Mouse (Mus musculus) G1E (cell line): ENCODE measurements around the gene Vmn2r51. TPM values are rescaled to one million over a fixed set of nuclear protein-coding genes. Genes with fewer than 3 reads are reported as not detected.
"Not testable (repeated sequence)": the region's sequence is repeated elsewhere in the genome, so short reads cannot be mapped to it uniquely, and the experiment has no call there.

Experiments used
- ATAC-seq: 2 replicates; pipeline ENCODE4 v1.8.0; 2016; ENCODE audit warnings: mild to moderate bottlenecking; ENCODE audit not compliant: insufficient number of reproducible peaks, poor library complexity, low FRiP score, severe bottlenecking; ENCODE audit errors: extremely low read depth
- DNase-seq: peaks from one replicate; pipeline ENCODE4 v3.0.0; 2012; ENCODE audit warnings: low spot score
- H3K27me3 ChIP-seq: 2 replicates; pipeline ENCODE4 v1.6.1; 2012; ENCODE audit warnings: mild to moderate bottlenecking, low read length, inconsistent platforms; ENCODE audit not compliant: insufficient read depth
- H3K36me3 ChIP-seq: replicated peaks from 2 replicates; pipeline ENCODE3; 2012; ENCODE audit warnings: mild to moderate bottlenecking, inconsistent platforms
- H3K4me1 ChIP-seq: 2 replicates; pipeline ENCODE4 v1.6.1; 2012; ENCODE audit warnings: low read depth, low read length, inconsistent platforms, mixed read lengths; ENCODE audit not compliant: insufficient read depth
- H3K4me3 ChIP-seq: 2 replicates; pipeline ENCODE4 v1.5.1; 2012; ENCODE audit warnings: low read depth, mild to moderate bottlenecking, inconsistent platforms, low read length, moderate library complexity, mixed read lengths
- H3K9me3 ChIP-seq: replicated peaks from 2 replicates; pipeline ENCODE4 v1.6.1; 2012; ENCODE audit warnings: inconsistent platforms
- polyA plus RNA-seq: library from polyadenylated mRNA; stranded (reverse); fragments of >175 nt; gene quantifications from 2 replicates; pipeline ENCODE4 v1.2.3, GENCODE M21; 2012
- total RNA-seq, 2 experiments: library from RNA; stranded (forward) in 1 of 2; stranded (reverse) in 1 of 2; fragments of 200-1000 nt in 1 of 2; fragments of >200 nt in 1 of 2; fragmentation: Nextera tagmentation in 1 of 2; gene quantifications; 2 replicates each; pipeline ENCODE4 v1.2.3; 2014 to 2017

The Vmn2r51 gene
- total RNA-seq (2014; fragmentation: Nextera tagmentation) (not detected in 2 replicates), total RNA-seq (2017) (not detected in 2 replicates), polyA plus RNA-seq (not detected in 2 replicates)

- not testable (repeated sequence) for H3K27me3 ChIP-seq, ATAC-seq, H3K9me3 ChIP-seq, H3K4me3 ChIP-seq, DNase-seq, H3K36me3 ChIP-seq, H3K4me1 ChIP-seq
Measured at GRCm38 (mm10) chr7:10105641-10106040, at the start of gene Vmn2r51. Gene Vmn2r51, minus strand, starts transcription at chr7:10105741.

DNA sequence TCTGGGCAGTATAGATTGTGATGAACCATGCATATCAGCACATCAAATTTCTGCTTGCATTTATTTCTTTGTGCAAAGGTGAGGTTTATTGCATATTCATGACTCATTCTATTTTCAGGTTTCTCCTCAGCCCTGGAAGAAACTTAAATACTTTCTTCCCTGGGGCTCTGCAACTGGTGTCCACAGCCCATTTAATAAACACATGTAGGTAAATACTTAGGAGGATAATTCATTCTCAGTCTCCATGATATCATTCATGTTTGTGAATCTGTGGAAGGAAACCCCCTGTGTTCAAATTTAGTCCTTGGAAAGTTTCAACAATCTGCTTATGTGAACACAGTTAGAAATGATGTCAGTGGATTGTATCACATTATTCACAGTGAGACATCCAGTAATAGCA lies 52.3 kb downstream of the Vmn2r51 start, which contains the start of gene Vmn2r50:
Gene Vmn2r50 (minus strand): TSS at position 101 of the 400 bp plus-strand sequence.
- ATAC-seq, DNase-seq, H3K4me1 ChIP-seq, H3K9me3 ChIP-seq, H3K36me3 ChIP-seq, H3K4me3 ChIP-seq, H3K27me3 ChIP-seq: not testable (repeated sequence)

Other genes with a start within 250 kb of the Vmn2r51 start
- not detected in 2 replicates for gene Vmn2r48, start 152.2 kb downstream of the Vmn2r51 start, total RNA-seq (2014; fragmentation: Nextera tagmentation)
- gene Vmn2r48, start 152.2 kb downstream of the Vmn2r51 start, total RNA-seq (2017): 0.11 TPM in 1 of 2 replicates, not detected in the other
- gene Vmn2r48, start 152.2 kb downstream of the Vmn2r51 start, polyA plus RNA-seq: not detected in 2 replicates
- gene Vmn2r49, start 113.5 kb downstream of the Vmn2r51 start, total RNA-seq (2014; fragmentation: Nextera tagmentation): not detected in 2 replicates
- gene Vmn2r49, start 113.5 kb downstream of the Vmn2r51 start, total RNA-seq (2017): 0.12 and 0.33 TPM in 2 replicates
- not detected in 2 replicates for gene Vmn2r49, start 113.5 kb downstream of the Vmn2r51 start, polyA plus RNA-seq
- not detected in 2 replicates for gene Vmn2r50, start 52.4 kb downstream of the Vmn2r51 start, total RNA-seq (2014; fragmentation: Nextera tagmentation)
- gene Vmn2r50, start 52.4 kb downstream of the Vmn2r51 start, total RNA-seq (2017): 0.06 and 0.22 TPM in 2 replicates
- not detected in 2 replicates for gene Vmn2r50, start 52.4 kb downstream of the Vmn2r51 start, polyA plus RNA-seq
- gene Vmn2r52, start 70.8 kb upstream of the Vmn2r51 start, total RNA-seq (2014; fragmentation: Nextera tagmentation): not detected in 2 replicates
- gene Vmn2r52, start 70.8 kb upstream of the Vmn2r51 start, total RNA-seq (2017): 0.05 and 0.06 TPM in 2 replicates
- not detected in 2 replicates for gene Vmn2r52, start 70.8 kb upstream of the Vmn2r51 start, polyA plus RNA-seq
- not detected in 2 replicates for gene Vmn1r66, start 172.3 kb upstream of the Vmn2r51 start, total RNA-seq (2014; fragmentation: Nextera tagmentation)
- gene Vmn1r66, start 172.3 kb upstream of the Vmn2r51 start, total RNA-seq (2017): 0.06 and 0.16 TPM in 2 replicates
- not detected in 2 replicates for gene Vmn1r66, start 172.3 kb upstream of the Vmn2r51 start, polyA plus RNA-seq